Mouse (Mus musculus): ENCODE data around the gene Gna15. TPM values are rescaled to one million over a fixed set of nuclear protein-coding genes. Genes with fewer than 3 reads are reported as not detected.

The Gna15 gene
- total and polyA plus RNA-seq, 3 experiments = 23.0 to 142 (median 33.0) TPM

GRCm38 (mm10) chr10:81485479-81486018, 38.5 kb downstream of the Gna15 start:
- TF ChIP-seq TAL1 (IDR thresholded peaks at IDR 0.05; ENCODE audit: low read length) (no peak), CTCF (IDR thresholded peaks at IDR 0.05 in 2 of 3, conservative IDR thresholded peaks at IDR 0.05 in 1 of 3; ENCODE audit: control insufficient read depth in 1 of 3, insufficient read depth in 1 of 3, low read depth in 2 of 3, low read length in 3 of 3, poor library complexity in 1 of 3, severe bottlenecking in 1 of 3) (no peak), TCF12 (IDR thresholded peaks at IDR 0.05; ENCODE audit: low read depth, low read length) (no peak), EP300 (IDR thresholded peaks at IDR 0.05; ENCODE audit: low read depth in 1 of 2, low read length in 2 of 2) (no peak), CHD1 (IDR thresholded peaks at IDR 0.05; ENCODE audit: low read depth, low read length) (no peak), MEF2A (IDR thresholded peaks at IDR 0.05; ENCODE audit: extremely low read depth, insufficient replicate concordance, low read depth, low read length, poor library complexity, severe bottlenecking) (no peak), SMC3 (IDR thresholded peaks at IDR 0.05; ENCODE audit: low read depth, low read length) (no peak), ZKSCAN1 (IDR thresholded peaks at IDR 0.05; ENCODE audit: low read depth, low read length) (no peak), ELF1 (IDR thresholded peaks at IDR 0.05; ENCODE audit: low read depth, low read length) (no peak), MAZ (IDR thresholded peaks at IDR 0.05; ENCODE audit: low read depth, low read length) (no peak), NRF1 (IDR thresholded peaks at IDR 0.05; ENCODE audit: insufficient read depth, low read depth, low read length, poor library complexity, severe bottlenecking) (no peak), ZC3H11A (IDR thresholded peaks at IDR 0.05; ENCODE audit: low read depth, low read length) (no peak), ZMIZ1 (IDR thresholded peaks at IDR 0.05; ENCODE audit: low read depth, low read length) (0 out of 2 replicates have a peak, but pooled peaks have one; percentile 5), ETS1 (IDR thresholded peaks at IDR 0.05; ENCODE audit: low read depth, low read length) (no peak), JUND (IDR thresholded peaks at IDR 0.05; ENCODE audit: low read depth, low read length) (no peak), POLR2A (IDR thresholded peaks at IDR 0.05; ENCODE audit: control insufficient read depth in 1 of 2, insufficient read depth in 1 of 2, low read depth in 1 of 2, low read length in 2 of 2, poor library complexity in 1 of 2) (peak in 1 of 2 experiments; percentile 28; a peak in 1 of 4 replicates), MXI1 (IDR thresholded peaks at IDR 0.05; ENCODE audit: low read depth, low read length) (no peak), GATA1 (IDR thresholded peaks at IDR 0.05; ENCODE audit: low read depth, low read length) (peak; percentile 16; the same call in 1 of the 2 replicates), RCOR1 (IDR thresholded peaks at IDR 0.05; ENCODE audit: low read depth, low read length) (no peak), BHLHE40 (IDR thresholded peaks at IDR 0.05; ENCODE audit: borderline replicate concordance, low read depth, low read length) (no peak), POLR2AphosphoS2 (IDR thresholded peaks at IDR 0.05; ENCODE audit: low read length) (peak; percentile 87)
- DNase-seq (ENCODE audit: low read depth, low spot score) = peak; percentile 55
- Histone ChIP-seq H3K4me3 (ENCODE audit: control insufficient read depth in 1 of 2, insufficient read depth in 1 of 2, low read depth in 2 of 2, low read length in 2 of 2) (no peak overlapping the region), H3K36me3 (ENCODE audit: control insufficient read depth in 1 of 2, insufficient read depth in 2 of 2, low read length in 2 of 2) (no peaks in the 10 kb centered on the region; a peak in 1 of 4 replicates), H3K9ac (ENCODE audit: control insufficient read depth, low read depth, low read length, poor library complexity, severe bottlenecking) (no peak overlapping the region), H3K9me3 (replicated peaks; ENCODE audit: insufficient read depth, low read length) (no peaks in the 10 kb centered on the region), H3K79me2 (ENCODE audit: control insufficient read depth, insufficient read depth, low read length, poor library complexity) (no peaks in the 10 kb centered on the region), H3K27me3 (ENCODE audit: control insufficient read depth in 1 of 2, insufficient read depth in 2 of 2, low read length in 2 of 2) (no peaks in the 10 kb centered on the region), H3K4me1 (ENCODE audit: control insufficient read depth in 1 of 2, insufficient read depth in 2 of 2, low read length in 2 of 2) (peaks cover 0 to 14% of the 10 kb centered on the region in 2 experiments; a peak in 2 of 4 replicates), H3K27ac (ENCODE audit: control insufficient read depth, low read depth, low read length) (no peak overlapping the region)

Data from MEL (cell line).